Mouse (Mus musculus) testis, adult 10 weeks (tissue): ENCODE results near the gene Catsper2. TPM values are rescaled to one million over a fixed set of nuclear protein-coding genes. Genes with fewer than 3 reads are reported as not detected.

ENCODE experiments used
- polyA plus RNA-seq: library from polyadenylated mRNA; stranded (reverse); fragments of 350-450 nt; fragmentation: Illumina TruSeq; extraction: RNeasy Lipid Tissue Mini Kit (QIAGEN cat#74804); gene quantifications from one replicate; pipeline ENCODE4 v1.2.3, GENCODE M21; 2014; ENCODE audit warnings: low read depth, low replicate concordance

Catsper2 gene
- 346 TPM for polyA plus RNA-seq

GRCm38 (mm10) chr2:121413387-121414042, at the start of gene Catsper2, which contains the start of gene Pdia3:
Gene Catsper2 (minus strand): TSS chr2:121413792.
Gene Pdia3 (plus strand): TSS chr2:121413775.

GRCm38 (mm10) chr2:121456692-121457642, 43.4 kb upstream of the Catsper2 start, which contains the start of gene Serinc4:
Gene Serinc4 (minus strand): TSS chr2:121456781.

GRCm38 (mm10) chr2:121452990-121453389, 39.4 kb upstream of the Catsper2 start, which contains the start of gene Hypk:
Gene Hypk (plus strand): TSS chr2:121453290.

GRCm38 (mm10) chr2:121448739-121449535, 35.3 kb upstream of the Catsper2 start, which contains the start of gene Serf2:
Gene Serf2 (plus strand): TSS chr2:121449195.

GRCm38 (mm10) chr2:121444178-121444577, 30.6 kb upstream of the Catsper2 start, which contains the start of gene Ell3:
Gene Ell3 (minus strand): TSS chr2:121444278.

GRCm38 (mm10) chr2:121386961-121387575, 26.5 kb downstream of the Catsper2 start, which contains the start of gene Strc:
Gene Strc (minus strand): TSS chr2:121387168.

GRCm38 (mm10) chr2:121357494-121357893, 56.1 kb downstream of the Catsper2 start, which contains the start of gene Ckmt1:
Gene Ckmt1 (plus strand): TSS chr2:121357714.

GRCm38 (mm10) chr2:121354820-121355592, 58.6 kb downstream of the Catsper2 start, which contains the start of gene Ppip5k1:
Gene Ppip5k1 (minus strand): TSS chr2:121355396.

Other genes with a start within 250 kb of the Catsper2 start
- gene Tubgcp4, start 243.1 kb downstream of the Catsper2 start, polyA plus RNA-seq = 50.3 TPM
- 7.7 TPM for gene Zscan29, start 242.7 kb downstream of the Catsper2 start, polyA plus RNA-seq
- gene Trp53bp1, start 142.4 kb downstream of the Catsper2 start, polyA plus RNA-seq = 38.4 TPM
- 0.92 TPM for gene Map1a, start 124.2 kb downstream of the Catsper2 start, polyA plus RNA-seq
- gene Ppip5k1, start 58.4 kb downstream of the Catsper2 start, polyA plus RNA-seq = 11.1 TPM
- not detected for gene Ckmt1, start 56.1 kb downstream of the Catsper2 start, polyA plus RNA-seq
- not detected for gene Strc, start 26.6 kb downstream of the Catsper2 start, polyA plus RNA-seq
- gene Pdia3, start within 50 bp of the Catsper2 start, polyA plus RNA-seq = 841 TPM
- 3.8 TPM for gene Ell3, start 30.5 kb upstream of the Catsper2 start, polyA plus RNA-seq
- gene Serf2, start 35.4 kb upstream of the Catsper2 start, polyA plus RNA-seq = 71.2 TPM
- 40.1 TPM for gene Hypk, start 39.5 kb upstream of the Catsper2 start, polyA plus RNA-seq
- 2.7 TPM for gene Serinc4, start 43.0 kb upstream of the Catsper2 start, polyA plus RNA-seq
- 34.3 TPM for gene Mfap1b, start 60.3 kb upstream of the Catsper2 start, polyA plus RNA-seq
- 36.1 TPM for gene Mfap1a, start 92.9 kb upstream of the Catsper2 start, polyA plus RNA-seq
- gene Wdr76, start 92.9 kb upstream of the Catsper2 start, polyA plus RNA-seq = 3.6 TPM